Mouse (Mus musculus) forebrain, embryonic 10.5 days (tissue): Measurements from ENCODE around the gene Dram1. TPM values are rescaled to one million over a fixed set of nuclear protein-coding genes. Genes with fewer than 3 reads are reported as not detected.

Source experiments
- DNase-seq: peaks from one replicate; pipeline ENCODE4 v3.0.0-alpha.2; 2017; ENCODE audit warnings: low spot score; ENCODE audit errors: extremely low spot score
- H3K27ac ChIP-seq: fragments of 300-500 bp; sonication (generic); 2 replicates; pipeline ENCODE4 v1.5.1; 2016; ENCODE audit warnings: mild to moderate bottlenecking
- H3K27me3 ChIP-seq: fragments of 300-500 bp; sonication (generic); 2 replicates; pipeline ENCODE4 v1.6.1; 2016; ENCODE audit warnings: mild to moderate bottlenecking; ENCODE audit not compliant: poor library complexity, severe bottlenecking
- H3K36me3 ChIP-seq: fragments of 300-500 bp; sonication (generic); replicated peaks from 2 replicates; pipeline ENCODE4 v1.6.1; 2016; ENCODE audit warnings: mild to moderate bottlenecking, moderate library complexity
- H3K4me1 ChIP-seq: fragments of 300-500 bp; sonication (generic); 2 replicates; pipeline ENCODE4 v1.6.1; 2016
- H3K4me3 ChIP-seq: fragments of 300-500 bp; sonication (generic); 2 replicates; pipeline ENCODE4 v1.5.1; 2016; ENCODE audit warnings: mild to moderate bottlenecking, moderate library complexity
- H3K9me3 ChIP-seq: fragments of 300-500 bp; sonication (generic); 2 replicates; pipeline ENCODE4 v1.6.1; 2016; ENCODE audit warnings: mild to moderate bottlenecking, moderate library complexity
- WGBS: fragments of 180-500 bp; shearing (Covaris S2); methylation state at CpG from one replicate; pipeline ENCODE4 v1.1.7; 2016; 5-methylcytosine and 5-hydroxymethylcytosine counted together
- polyA plus RNA-seq: library from polyadenylated mRNA; unstranded; fragments of >200 nt; fragmentation: Nextera tagmentation; extraction: Ambion mirVana; gene quantifications from 2 replicates; pipeline ENCODE4 v1.2.1, GENCODE M21; 2016

The Dram1 gene
- polyA plus RNA-seq, 1 experiment from 2014 or later, result 0.36 TPM

DNA sequence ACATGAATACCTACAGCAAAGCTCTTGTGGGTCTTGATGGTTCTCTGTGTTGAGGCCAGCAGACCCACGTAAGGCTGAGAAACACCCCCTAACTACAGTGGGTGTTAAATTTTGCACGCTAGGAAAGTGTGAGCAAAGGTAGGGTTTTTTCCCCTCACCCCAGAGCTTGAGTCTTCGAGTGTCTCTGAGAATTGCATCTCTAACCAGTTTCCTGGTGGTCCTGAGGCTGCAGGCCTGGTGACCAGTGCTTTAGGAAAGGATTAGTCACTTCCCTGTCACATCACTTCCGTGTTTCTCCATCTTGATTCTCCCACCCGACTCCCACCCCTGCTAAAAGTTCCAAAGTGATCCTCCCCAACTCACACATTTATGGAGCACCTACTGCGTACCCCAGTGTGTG is 25.3 kb upstream of the Dram1 start:
- H3K27ac ChIP-seq, result no peak overlapping the region
- no peak for DNase-seq
- H3K4me3 ChIP-seq, result no peak overlapping the region
- WGBS, result 90% methylated on average over 6 of the region's 6 CpGs
- no peaks in the 10 kb centered on the region for H3K9me3 ChIP-seq
- H3K27me3 ChIP-seq, result no peaks in the 10 kb centered on the region
- H3K4me1 ChIP-seq, result no peaks in the 10 kb centered on the region
- H3K36me3 ChIP-seq, result peaks cover 11% of the 10 kb centered on the region

DNA sequence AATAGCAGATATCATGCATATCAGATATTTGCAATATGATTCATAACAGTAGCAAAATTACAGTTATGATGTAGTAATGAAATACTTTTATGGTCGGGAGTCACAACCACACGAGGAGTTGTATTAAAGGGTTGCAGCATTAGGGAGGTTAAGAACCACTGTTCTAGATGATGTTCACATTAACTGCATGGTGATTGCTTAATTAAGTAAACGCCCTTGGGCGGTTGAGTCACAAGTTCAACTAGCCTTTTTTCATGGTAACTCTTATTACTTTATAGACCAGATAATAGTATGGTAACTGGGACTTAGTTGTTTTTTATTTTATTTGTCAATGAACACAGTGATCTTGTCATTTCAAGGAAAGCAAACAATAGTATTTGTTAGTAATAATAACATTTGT is 24.1 kb upstream of the Dram1 start:
- H3K27me3 ChIP-seq, result no peaks in the 10 kb centered on the region
- WGBS, result 95% methylated on average over 4 of the region's 4 CpGs
- no peak for DNase-seq
- no peaks in the 10 kb centered on the region for H3K9me3 ChIP-seq
- no peak overlapping the region for H3K27ac ChIP-seq
- no peaks in the 10 kb centered on the region for H3K4me1 ChIP-seq
- H3K36me3 ChIP-seq, result peaks cover 11% of the 10 kb centered on the region
- no peak overlapping the region for H3K4me3 ChIP-seq

DNA sequence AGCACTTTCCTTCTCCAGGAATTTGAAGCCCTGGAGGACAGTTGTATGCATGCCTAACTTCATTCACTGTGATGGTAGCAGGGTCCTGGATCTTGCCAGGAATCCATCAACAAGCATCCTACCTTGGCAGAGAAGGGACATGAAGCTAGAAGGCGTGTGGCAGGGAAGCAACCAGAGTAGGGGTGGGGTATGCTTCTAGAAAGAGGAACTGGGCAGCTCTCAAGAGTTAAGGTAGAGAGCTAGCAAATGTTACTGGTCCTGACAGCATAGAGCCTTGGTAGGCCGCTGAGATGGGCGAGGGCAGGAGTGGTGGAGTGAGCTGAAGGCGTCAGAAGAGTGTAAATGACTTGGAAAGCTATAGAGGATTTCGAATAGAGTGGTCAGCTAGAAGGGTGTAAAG is 20.4 kb upstream of the Dram1 start:
- DNase-seq, result no peak
- 93% methylated on average over 5 of the region's 5 CpGs for WGBS
- no peak overlapping the region for H3K4me3 ChIP-seq

DNA sequence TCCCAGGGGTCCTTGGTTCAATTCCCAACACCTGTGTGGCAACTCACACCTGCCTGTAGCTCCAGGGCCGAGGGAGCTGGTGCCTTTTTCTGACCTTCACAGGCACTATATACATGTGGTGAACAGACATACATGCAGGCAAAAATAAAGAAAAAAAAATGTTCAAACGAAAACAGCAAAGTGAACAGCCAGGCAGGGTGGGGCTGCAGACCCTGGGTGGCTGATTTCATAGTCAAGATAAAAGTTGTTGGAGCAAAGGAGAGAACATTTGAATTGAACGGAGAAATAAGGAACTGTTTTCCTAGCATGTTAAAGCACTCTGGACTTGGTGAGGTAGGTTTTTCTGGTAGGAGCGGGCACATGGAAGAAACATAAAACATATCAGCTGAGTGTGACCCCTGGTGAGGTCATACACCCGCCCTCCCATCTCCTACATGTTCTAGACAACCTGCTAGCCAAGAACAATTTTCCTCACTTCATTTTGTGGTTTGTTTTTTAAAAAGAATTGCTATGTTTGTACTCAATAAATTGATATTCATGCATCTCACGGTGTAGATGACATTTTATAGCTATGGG is 19.9 kb upstream of the Dram1 start:
- Histone ChIP-seq H3K27ac (no peak overlapping the region), H3K4me3 (no peak overlapping the region), H3K36me3 (peaks cover 11% of the 10 kb centered on the region), H3K9me3 (no peaks in the 10 kb centered on the region), H3K4me1 (no peaks in the 10 kb centered on the region), H3K27me3 (no peaks in the 10 kb centered on the region)
- 83% methylated on average over 6 of the region's 6 CpGs for WGBS
- no peak for DNase-seq

More for the DNA sequence above, 20.4 kb upstream of the Dram1 start:
- Histone ChIP-seq H3K27me3 (no peaks in the 10 kb centered on the region), H3K9me3 (no peaks in the 10 kb centered on the region), H3K27ac (no peak overlapping the region), H3K4me1 (no peaks in the 10 kb centered on the region), H3K36me3 (peaks cover 11% of the 10 kb centered on the region)

DNA sequence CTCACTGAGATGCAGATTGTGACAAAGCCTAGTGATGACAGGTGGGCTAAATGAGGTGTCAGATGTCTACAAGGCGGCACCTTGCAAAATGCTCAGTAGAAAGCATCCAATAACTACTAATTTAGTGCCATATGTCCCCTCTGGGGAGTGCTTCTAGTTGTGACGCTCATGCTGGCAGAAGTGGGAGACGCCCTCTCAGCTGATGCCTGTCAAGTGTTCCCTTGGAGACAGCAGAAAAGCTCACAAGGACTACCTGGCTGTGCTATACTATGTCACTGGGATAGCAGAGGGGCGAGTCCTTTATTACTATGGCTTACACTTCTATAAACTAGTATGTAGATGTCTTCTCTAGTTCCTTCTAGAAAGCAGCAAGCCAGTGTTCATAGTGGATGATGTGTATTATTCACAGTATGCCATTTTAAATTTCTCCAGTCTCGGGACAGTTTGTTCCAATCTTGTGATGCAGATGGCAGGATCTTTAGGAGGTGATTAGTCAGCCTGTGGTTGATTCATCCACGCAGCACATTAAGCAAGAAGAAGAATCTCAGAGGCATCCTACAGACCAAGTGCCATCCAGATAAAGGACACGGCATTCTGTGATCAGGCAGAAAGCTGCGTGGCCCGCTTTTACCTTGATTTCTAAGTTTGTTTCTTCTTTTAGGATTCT is 13.4 kb upstream of the Dram1 start:
- H3K9me3 ChIP-seq, result no peaks in the 10 kb centered on the region
- no peaks in the 10 kb centered on the region; the same call in 1 of the 2 replicates for H3K36me3 ChIP-seq
- DNase-seq, result no peak
- WGBS, result 88% methylated on average over 9 of the region's 9 CpGs
- no peak overlapping the region for H3K4me3 ChIP-seq
- peaks cover 14% of the 10 kb centered on the region for H3K4me1 ChIP-seq
- H3K27me3 ChIP-seq, result no peaks in the 10 kb centered on the region
- H3K27ac ChIP-seq, result no peak overlapping the region

DNA sequence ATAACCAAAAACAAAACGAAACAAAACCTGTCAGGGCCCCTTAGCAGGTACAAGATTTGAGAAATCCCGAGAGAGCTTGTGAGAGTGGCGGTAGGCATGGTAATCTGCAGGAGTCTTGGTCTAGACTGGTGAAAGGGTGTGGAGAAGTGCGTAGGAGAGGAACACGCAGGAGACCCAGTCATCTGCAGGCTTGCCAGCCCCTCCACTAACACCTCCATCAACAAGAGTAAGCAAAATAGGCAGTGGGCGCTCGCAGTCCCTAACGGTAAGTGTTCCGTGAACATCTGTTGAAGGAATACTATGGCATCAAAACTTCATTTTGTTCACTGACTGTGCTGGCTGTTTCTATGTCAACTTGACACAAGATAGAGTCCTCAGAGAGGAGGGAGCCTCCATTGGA is 12.6 kb upstream of the Dram1 start:
- Histone ChIP-seq H3K36me3 (no peaks in the 10 kb centered on the region; the same call in 1 of the 2 replicates), H3K27ac (no peak overlapping the region), H3K4me1 (peaks cover 14% of the 10 kb centered on the region), H3K4me3 (no peak overlapping the region), H3K9me3 (no peaks in the 10 kb centered on the region), H3K27me3 (no peaks in the 10 kb centered on the region)
- WGBS, result 93% methylated on average over 9 of the region's 9 CpGs
- no peak for DNase-seq

DNA sequence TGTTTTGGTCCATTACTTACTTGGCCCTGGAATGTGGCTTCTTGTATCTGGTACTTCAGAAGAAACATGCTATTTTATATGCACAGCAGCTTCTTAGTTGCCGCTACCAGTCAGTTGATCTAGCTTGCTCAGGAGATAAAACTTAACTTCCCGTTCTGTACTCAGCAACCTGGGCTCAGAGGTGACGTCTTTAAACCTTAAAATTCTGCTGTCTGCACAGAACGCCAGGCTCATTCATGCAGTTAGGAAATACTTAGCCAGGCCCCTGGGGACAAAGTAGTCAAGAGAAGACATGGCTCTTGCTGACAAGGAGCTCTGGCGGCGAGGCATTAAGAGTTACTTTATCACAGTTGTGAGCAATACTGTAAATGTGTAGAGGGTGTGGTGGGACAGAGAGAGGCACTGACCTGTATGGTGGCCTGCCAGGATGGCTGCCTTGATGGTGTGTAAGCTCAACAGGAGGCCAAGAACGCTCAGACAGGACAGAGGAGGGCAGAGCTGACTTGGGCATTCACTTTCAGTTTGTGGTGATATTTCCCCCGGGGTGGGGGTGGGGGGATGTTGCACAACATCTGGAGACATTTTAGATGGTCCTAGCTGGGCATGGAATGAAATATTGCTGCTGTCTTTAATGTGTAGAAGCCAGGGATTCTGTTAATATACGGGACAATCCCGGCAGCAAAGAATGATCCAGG is 11.4 kb upstream of the Dram1 start:
- DNase-seq, result no peak
- H3K9me3 ChIP-seq, result no peaks in the 10 kb centered on the region
- no peak overlapping the region for H3K27ac ChIP-seq
- 73% methylated on average over 10 of the region's 10 CpGs for WGBS
- H3K27me3 ChIP-seq, result no peaks in the 10 kb centered on the region
- H3K4me1 ChIP-seq, result peaks cover 17% of the 10 kb centered on the region
- no peak overlapping the region for H3K4me3 ChIP-seq
- H3K36me3 ChIP-seq, result no peaks in the 10 kb centered on the region; the same call in 1 of the 2 replicates

DNA sequence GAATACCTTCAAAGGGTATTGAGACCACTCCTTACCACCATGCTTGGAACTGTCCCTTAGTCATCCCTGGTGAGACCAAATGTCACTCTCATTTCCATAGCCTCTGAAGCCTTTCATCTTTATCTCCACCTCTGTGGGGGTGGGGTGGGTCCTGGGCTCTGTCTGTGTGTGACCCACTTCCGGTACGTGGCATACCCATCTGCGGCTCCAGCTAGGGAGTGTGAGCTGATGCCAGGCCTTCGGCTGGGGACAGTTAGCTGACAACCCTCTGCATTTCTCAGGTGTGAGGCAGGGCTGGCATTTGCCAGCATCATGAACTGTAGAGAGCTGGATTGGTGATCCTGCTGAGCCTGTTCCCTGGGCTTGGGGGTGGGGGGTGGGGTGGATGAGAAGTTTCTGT is 10.7 kb upstream of the Dram1 start:
- Histone ChIP-seq H3K9me3 (no peaks in the 10 kb centered on the region), H3K27ac (no peak overlapping the region), H3K27me3 (no peaks in the 10 kb centered on the region), H3K36me3 (no peaks in the 10 kb centered on the region; the same call in 1 of the 2 replicates), H3K4me1 (peaks cover 17% of the 10 kb centered on the region), H3K4me3 (no peak overlapping the region)
- DNase-seq, result no peak
- WGBS, result 74% methylated on average over 4 of the region's 4 CpGs

DNA sequence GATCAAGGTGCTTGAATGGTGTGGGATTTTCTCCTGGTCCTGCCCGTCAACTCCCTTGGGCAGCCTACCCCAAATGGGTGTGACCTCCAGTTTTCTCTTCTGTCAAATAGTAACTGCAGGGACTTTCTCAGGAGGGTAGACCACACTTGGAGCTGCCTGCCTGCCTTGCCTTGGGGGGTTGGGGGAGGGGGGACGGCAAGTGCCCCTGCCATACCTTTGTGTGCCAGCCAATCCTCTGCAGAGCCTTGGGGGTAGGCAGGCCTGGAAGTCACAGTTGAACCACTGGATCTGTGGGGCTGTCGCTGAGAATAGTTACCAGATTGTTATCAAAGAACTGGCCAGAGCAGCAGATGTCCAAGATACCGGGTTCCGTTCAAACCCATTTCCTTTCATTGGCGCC is 7.4 kb upstream of the Dram1 start:
- Histone ChIP-seq H3K4me3 (no peak overlapping the region), H3K36me3 (no peaks in the 10 kb centered on the region), H3K4me1 (peaks cover 25% of the 10 kb centered on the region), H3K9me3 (no peaks in the 10 kb centered on the region), H3K27ac (no peak overlapping the region), H3K27me3 (no peaks in the 10 kb centered on the region)
- 81% methylated on average over 6 of the region's 6 CpGs for WGBS
- DNase-seq, result no peak

DNA sequence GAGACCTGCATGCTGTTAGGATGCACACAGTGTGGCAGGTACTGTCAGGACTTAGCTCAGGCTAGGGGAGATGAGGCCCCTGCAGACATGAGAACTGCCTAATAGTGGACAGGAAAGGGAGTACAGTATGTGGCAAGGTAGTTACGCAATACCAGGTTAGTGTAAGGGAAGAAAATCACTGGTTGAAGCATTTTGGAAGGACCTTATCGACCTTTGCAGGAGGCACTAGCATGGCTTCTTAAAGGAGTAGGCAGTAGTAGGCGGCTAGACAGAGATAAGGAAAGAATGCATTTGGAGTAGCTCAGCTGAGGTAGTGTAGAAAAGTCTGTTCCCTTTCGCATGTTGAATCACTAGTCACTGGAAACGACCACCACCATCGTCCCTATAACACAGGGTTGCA is 6.9 kb upstream of the Dram1 start:
- no peak for DNase-seq
- WGBS, result 86% methylated on average over 6 of the region's 6 CpGs

DNA sequence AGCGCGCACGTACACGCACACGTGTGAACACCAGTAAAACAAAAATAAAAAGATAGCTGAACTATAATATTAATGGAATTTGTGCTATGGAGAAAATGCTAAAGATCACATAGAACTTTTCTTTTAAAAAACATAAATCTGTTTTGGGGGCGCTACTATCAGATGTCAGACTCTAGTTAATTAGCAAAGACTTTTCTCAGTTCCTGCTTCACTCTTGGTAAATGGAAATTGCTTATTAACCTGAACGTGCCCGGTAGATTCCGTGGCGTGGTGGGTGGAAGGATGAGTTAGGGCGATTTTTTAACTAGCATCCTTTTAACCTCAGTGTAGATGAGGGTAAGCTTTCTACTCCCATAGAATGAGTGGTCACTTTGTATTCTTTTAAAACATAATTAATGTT is 6.4 kb upstream of the Dram1 start:
- no peaks in the 10 kb centered on the region for H3K36me3 ChIP-seq
- DNase-seq, result no peak
- H3K9me3 ChIP-seq, result no peaks in the 10 kb centered on the region
- WGBS, result 94% methylated on average over 11 of the region's 11 CpGs
- H3K27ac ChIP-seq, result no peak overlapping the region
- H3K4me1 ChIP-seq, result peaks cover 32% of the 10 kb centered on the region
- no peak overlapping the region for H3K4me3 ChIP-seq
- H3K27me3 ChIP-seq, result no peaks in the 10 kb centered on the region

More for the DNA sequence above, 6.9 kb upstream of the Dram1 start:
- Histone ChIP-seq H3K36me3 (no peaks in the 10 kb centered on the region), H3K4me3 (no peak overlapping the region), H3K9me3 (no peaks in the 10 kb centered on the region), H3K27ac (no peak overlapping the region), H3K4me1 (peaks cover 30% of the 10 kb centered on the region), H3K27me3 (no peaks in the 10 kb centered on the region)

DNA sequence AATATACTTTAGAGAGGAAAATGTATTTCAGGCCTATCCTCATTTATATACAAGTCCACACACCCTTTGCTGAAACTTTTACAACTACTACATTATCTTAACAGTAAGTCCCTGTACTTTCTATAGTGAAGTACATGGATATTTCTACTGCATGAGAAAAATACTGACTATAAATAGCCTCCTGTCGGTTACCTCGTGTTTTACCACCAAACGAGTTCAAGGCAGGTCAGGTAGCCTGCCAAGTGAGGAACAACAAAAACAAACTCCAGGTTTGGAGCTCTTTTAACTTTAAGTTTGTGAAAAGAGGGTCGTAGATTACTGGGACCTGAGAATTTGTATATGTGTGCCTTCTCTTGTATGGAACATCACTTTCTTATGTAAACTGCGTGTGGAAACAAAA is 5.2 kb upstream of the Dram1 start:
- DNase-seq, result no peak
- H3K27ac ChIP-seq, result no peak overlapping the region
- H3K36me3 ChIP-seq, result no peaks in the 10 kb centered on the region
- peaks cover 27% of the 10 kb centered on the region for H3K4me1 ChIP-seq
- H3K9me3 ChIP-seq, result no peaks in the 10 kb centered on the region
- WGBS, result 72% methylated on average over 5 of the region's 5 CpGs
- H3K27me3 ChIP-seq, result no peaks in the 10 kb centered on the region
- H3K4me3 ChIP-seq, result no peak overlapping the region

DNA sequence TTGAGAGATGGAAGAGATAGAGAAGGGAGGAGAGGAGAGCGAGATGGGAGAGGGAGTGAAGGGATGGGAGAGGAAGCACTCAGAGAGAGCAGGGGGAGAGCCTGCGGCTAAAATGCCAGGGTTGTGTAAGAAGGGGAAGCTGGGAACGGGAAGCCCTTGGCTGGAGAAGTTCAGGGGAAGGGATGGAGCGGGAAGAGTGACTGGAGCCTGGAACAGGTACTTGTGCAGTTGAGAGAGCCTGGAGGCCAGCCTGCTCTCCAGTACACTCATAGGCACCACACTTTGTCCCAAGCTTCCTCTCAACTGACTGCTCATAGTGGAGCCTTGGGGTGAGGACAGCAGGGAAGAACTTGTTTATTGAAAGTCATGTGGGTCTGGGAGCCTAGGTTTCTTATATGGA is 4.6 kb upstream of the Dram1 start:
- no peaks in the 10 kb centered on the region for H3K27me3 ChIP-seq
- no peak overlapping the region for H3K4me3 ChIP-seq
- H3K4me1 ChIP-seq, result peaks cover 27% of the 10 kb centered on the region
- no peaks in the 10 kb centered on the region for H3K36me3 ChIP-seq
- 71% methylated on average over 4 of the region's 4 CpGs for WGBS
- no peaks in the 10 kb centered on the region for H3K9me3 ChIP-seq
- no peak for DNase-seq
- no peak overlapping the region for H3K27ac ChIP-seq
